27 mouse cellular contexts compared by ENCODE assay signal in genomic region chr15:23418158-23418557, GRCm38 (mm10).
"Had no signal": no experiment of that assay in that cellular context is flagged by ENCODE, and none has a peak within 500 bp of the region (broad histone marks: within the 10 kb centered on the region; RNA-seq: fewer than 3 reads in every experiment).

No protein-coding gene starts in this region.

- H3K4me3 ChIP-seq: embryonic facial prominence, embryonic 10.5 days; embryonic facial prominence, embryonic 12.5 days; embryonic facial prominence, embryonic 13.5 days; embryonic facial prominence, embryonic 15.5 days; erythroblast, embryonic 14.5 days; forebrain, embryonic 10.5 days; forebrain, embryonic 13.5 days; forebrain, embryonic 15.5 days; gastrocnemius, adult 2 months; heart, adult 2 months; heart, embryonic 10.5 days had no signal

- H3K27ac ChIP-seq: embryonic facial prominence, embryonic 10.5 days; embryonic facial prominence, embryonic 12.5 days; embryonic facial prominence, embryonic 13.5 days; embryonic facial prominence, embryonic 15.5 days; forebrain, embryonic 10.5 days; forebrain, embryonic 13.5 days; forebrain, embryonic 15.5 days; gastrocnemius, adult 2 months; heart, adult 2 months; heart, embryonic 10.5 days had no signal

- H3K27me3 ChIP-seq: embryonic facial prominence, embryonic 12.5 days; embryonic facial prominence, embryonic 13.5 days; embryonic facial prominence, embryonic 15.5 days; forebrain, embryonic 13.5 days; forebrain, embryonic 15.5 days had no signal

- H3K36me3 ChIP-seq: embryonic facial prominence, embryonic 10.5 days; embryonic facial prominence, embryonic 12.5 days; embryonic facial prominence, embryonic 13.5 days; embryonic facial prominence, embryonic 15.5 days; forebrain, embryonic 10.5 days; forebrain, embryonic 15.5 days; heart, embryonic 10.5 days had no signal

- H3K4me1 ChIP-seq: embryonic facial prominence, embryonic 10.5 days; embryonic facial prominence, embryonic 12.5 days; embryonic facial prominence, embryonic 15.5 days; forebrain, embryonic 10.5 days; forebrain, embryonic 13.5 days; forebrain, embryonic 15.5 days; heart, embryonic 10.5 days had no signal

- DNase-seq: cerebellum, adult 9-11 months; cerebellum, postnatal 10 days; cerebellum, postnatal 14 days; cerebellum, postnatal 25 days; cerebellum, postnatal 36 days; embryo, embryonic 11 days; forebrain, postnatal 0 days; gastrocnemius, adult 2 months; gastrocnemius, postnatal 10 days; gastrocnemius, postnatal 14 days; gastrocnemius, postnatal 25 days; gastrocnemius, postnatal 36 days; heart, adult 11 months; heart, adult 18-20 months; heart, adult 2 months had no signal

- ATAC-seq: forebrain, embryonic 13.5 days; forebrain, embryonic 14.5 days; forebrain, embryonic 15.5 days; forebrain, embryonic 16.5 days; forebrain, postnatal 0 days had no signal

- H3K9me3 ChIP-seq: embryonic facial prominence, embryonic 10.5 days; embryonic facial prominence, embryonic 12.5 days; embryonic facial prominence, embryonic 13.5 days; embryonic facial prominence, embryonic 15.5 days; forebrain, embryonic 13.5 days; forebrain, embryonic 15.5 days; heart, embryonic 10.5 days had no signal

- H3K9ac ChIP-seq: embryonic facial prominence, embryonic 12.5 days; embryonic facial prominence, embryonic 13.5 days; embryonic facial prominence, embryonic 15.5 days; forebrain, embryonic 13.5 days; forebrain, embryonic 15.5 days; forebrain, postnatal 0 days had no signal

- H3K4me2 ChIP-seq: embryonic facial prominence, embryonic 12.5 days; embryonic facial prominence, embryonic 13.5 days; embryonic facial prominence, embryonic 15.5 days; forebrain, embryonic 13.5 days; forebrain, embryonic 15.5 days; heart, embryonic 11.5 days had no signal
